Mouse (Mus musculus): ENCODE measurements around the gene Fance.

GRCm38 (mm10) chr17:28344050-28344607 lies 30.8 kb downstream of the Fance start:
- TF ChIP-seq CTCF (IDR thresholded peaks at IDR 0.05; ENCODE audit: low read depth, low read length) (no peak), POLR2A (IDR thresholded peaks at IDR 0.05; ENCODE audit: borderline replicate concordance, low read depth, low read length) (no peak)
